Mouse (Mus musculus) heart, embryonic 15.5 days (tissue): Measurements from ENCODE around the gene Poc1a. TPM values are rescaled to one million over a fixed set of nuclear protein-coding genes. Genes with fewer than 3 reads are reported as not detected.

ENCODE experiments used
- ATAC-seq: fragments of 200-750 bp; cut with Nextera tagmentation; replicated peaks from 2 replicates; pipeline ENCODE4 v1.8.0; 2017; ENCODE audit warnings: low read depth, moderate TSS enrichment; ENCODE audit not compliant: insufficient number of reproducible peaks, insufficient read depth, low FRiP score
- H3K27ac ChIP-seq: fragments of 300-500 bp; sonication (generic); 2 replicates; pipeline ENCODE4 v1.5.1; 2015; ENCODE audit warnings: mild to moderate bottlenecking, inconsistent platforms
- H3K27me3 ChIP-seq: fragments of 300-500 bp; sonication (generic); 2 replicates; pipeline ENCODE4 v1.6.1; 2015; ENCODE audit warnings: inconsistent platforms
- H3K36me3 ChIP-seq: fragments of 300-500 bp; sonication (generic); 2 replicates; pipeline ENCODE4 v1.6.1; 2015; ENCODE audit warnings: mild to moderate bottlenecking, inconsistent platforms
- H3K4me1 ChIP-seq: fragments of 300-500 bp; sonication (generic); replicated peaks from 2 replicates; pipeline ENCODE4 v1.6.1; 2015; ENCODE audit warnings: inconsistent platforms
- H3K4me2 ChIP-seq: fragments of 300-500 bp; sonication (generic); 2 replicates; pipeline ENCODE4 v1.6.1; 2015; ENCODE audit warnings: inconsistent platforms, mild to moderate bottlenecking, moderate library complexity
- H3K4me3 ChIP-seq: fragments of 300-500 bp; sonication (generic); 2 replicates; pipeline ENCODE4 v1.5.1; 2015; ENCODE audit warnings: mild to moderate bottlenecking, inconsistent platforms
- H3K9ac ChIP-seq: fragments of 300-500 bp; sonication (generic); 2 replicates; pipeline ENCODE4 v1.6.1; 2015; ENCODE audit warnings: mild to moderate bottlenecking, inconsistent platforms
- H3K9me3 ChIP-seq: fragments of 300-500 bp; sonication (generic); replicated peaks from 2 replicates; pipeline ENCODE4 v1.6.1; 2016; ENCODE audit warnings: inconsistent platforms
- WGBS: fragments of 180-500 bp; shearing (Covaris S2); methylation state at CpG from one replicate; pipeline ENCODE4 v1.1.7; 2015; ENCODE audit warnings: mixed read lengths; 5-methylcytosine and 5-hydroxymethylcytosine counted together
- polyA plus RNA-seq: library from polyadenylated mRNA; unstranded; fragments of >200 nt; fragmentation: Nextera tagmentation; extraction: Ambion mirVana; gene quantifications from 2 replicates; pipeline ENCODE4 v1.2.1, GENCODE M21; 2015

Gene Poc1a
- polyA plus RNA-seq, 1 experiment from 2014 or later: 23.7 TPM

- Histone ChIP-seq H3K9ac (peak overlapping the region; percentile 84), H3K27me3 (no peaks in the 10 kb centered on the region), H3K4me2 (peak overlapping the region; percentile 93), H3K9me3 (no peaks in the 10 kb centered on the region), H3K4me1 (peaks cover 49% of the 10 kb centered on the region), H3K27ac (peak overlapping the region; percentile 93), H3K36me3 (peaks cover 17% of the 10 kb centered on the region), H3K4me3 (peak overlapping the region; percentile 72)
- under 1% methylated on average over 72 of the region's 72 CpGs for WGBS
- ATAC-seq: no peak; the same call in 1 of the 2 replicates
Observed at GRCm38 (mm10) chr9:106368831-106369501, 88.1 kb downstream of the Poc1a start.

- WGBS: 7% methylated on average over 11 of the region's 11 CpGs
- Histone ChIP-seq H3K36me3 (peaks cover 22% of the 10 kb centered on the region), H3K9me3 (no peaks in the 10 kb centered on the region), H3K27ac (peak overlapping the region; percentile 93), H3K4me3 (peak overlapping the region; percentile 72), H3K4me1 (peaks cover 50% of the 10 kb centered on the region), H3K9ac (peak overlapping the region; percentile 84), H3K4me2 (peak overlapping the region; percentile 93), H3K27me3 (no peaks in the 10 kb centered on the region)
- no peak for ATAC-seq
Observed at GRCm38 (mm10) chr9:106369801-106370485, 89.1 kb downstream of the Poc1a start.

- Histone ChIP-seq H3K36me3 (peaks cover 22% of the 10 kb centered on the region), H3K27ac (peak overlapping the region; percentile 76), H3K27me3 (no peaks in the 10 kb centered on the region), H3K4me1 (peaks cover 50% of the 10 kb centered on the region), H3K9ac (no peak overlapping the region), H3K9me3 (no peaks in the 10 kb centered on the region), H3K4me3 (peak overlapping the region; percentile 72), H3K4me2 (peak overlapping the region; percentile 93)
- no peak for ATAC-seq
- WGBS: 80% methylated on average over 30 of the region's 30 CpGs
Observed at GRCm38 (mm10) chr9:106370620-106371383, 89.9 kb downstream of the Poc1a start.

- Histone ChIP-seq H3K27me3 (no peaks in the 10 kb centered on the region), H3K27ac (peak overlapping the region; percentile 76), H3K4me1 (peaks cover 50% of the 10 kb centered on the region), H3K9ac (no peak overlapping the region), H3K4me2 (peak overlapping the region; percentile 93), H3K4me3 (peak overlapping the region; percentile 72), H3K36me3 (peaks cover 22% of the 10 kb centered on the region), H3K9me3 (no peaks in the 10 kb centered on the region)
- 52% methylated on average over 6 of the region's 6 CpGs for WGBS
- ATAC-seq: no peak
Observed at GRCm38 (mm10) chr9:106371384-106371671, 90.5 kb downstream of the Poc1a start.

- H3K4me3 ChIP-seq: peak overlapping the region; percentile 72
- H3K27me3 ChIP-seq: no peaks in the 10 kb centered on the region
- WGBS: 12% methylated on average over 6 of the region's 6 CpGs
- no peak for ATAC-seq
- H3K4me2 ChIP-seq: peak overlapping the region; percentile 93
- H3K27ac ChIP-seq: peak overlapping the region; percentile 76
- no peak overlapping the region for H3K9ac ChIP-seq
- peaks cover 22% of the 10 kb centered on the region for H3K36me3 ChIP-seq
- H3K4me1 ChIP-seq: peaks cover 47% of the 10 kb centered on the region
- H3K9me3 ChIP-seq: no peaks in the 10 kb centered on the region
Observed at GRCm38 (mm10) chr9:106371776-106372175, 90.9 kb downstream of the Poc1a start.

GRCm38 (mm10) chr9:106372431-106373412, 91.9 kb downstream of the Poc1a start:
- Histone ChIP-seq H3K4me1 (peaks cover 41% of the 10 kb centered on the region), H3K4me2 (peak overlapping the region; percentile 93), H3K9me3 (no peaks in the 10 kb centered on the region), H3K27ac (peak overlapping the region; percentile 56), H3K9ac (no peak overlapping the region; the same call in 1 of the 2 replicates), H3K4me3 (peak overlapping the region; percentile 16; the same call in 1 of the 2 replicates), H3K36me3 (peaks cover 30% of the 10 kb centered on the region), H3K27me3 (no peaks in the 10 kb centered on the region)
- no peak for ATAC-seq
- 84% methylated on average over 11 of the region's 11 CpGs for WGBS

GRCm38 (mm10) chr9:106373973-106374372, 93.1 kb downstream of the Poc1a start:
- peaks cover 30% of the 10 kb centered on the region for H3K36me3 ChIP-seq
- ATAC-seq: no peak
- WGBS: 67% methylated on average over 7 of the region's 7 CpGs
- H3K27ac ChIP-seq: no peak overlapping the region
- peaks cover 41% of the 10 kb centered on the region for H3K4me1 ChIP-seq
- no peaks in the 10 kb centered on the region for H3K27me3 ChIP-seq
- H3K9me3 ChIP-seq: no peaks in the 10 kb centered on the region
- H3K4me2 ChIP-seq: no peak overlapping the region
- no peak overlapping the region for H3K4me3 ChIP-seq
- H3K9ac ChIP-seq: no peak overlapping the region

- H3K27ac ChIP-seq: no peak overlapping the region; the same call in 1 of the 2 replicates
- 81% methylated on average over 8 of the region's 8 CpGs for WGBS
- H3K36me3 ChIP-seq: peaks cover 30% of the 10 kb centered on the region
- peaks cover 19% of the 10 kb centered on the region for H3K4me1 ChIP-seq
- no peak overlapping the region for H3K4me2 ChIP-seq
- no peak overlapping the region for H3K9ac ChIP-seq
- no peaks in the 10 kb centered on the region for H3K27me3 ChIP-seq
- no peaks in the 10 kb centered on the region for H3K9me3 ChIP-seq
- H3K4me3 ChIP-seq: no peak overlapping the region
- no peak for ATAC-seq
Observed at GRCm38 (mm10) chr9:106377247-106377646, 96.4 kb downstream of the Poc1a start.

GRCm38 (mm10) chr9:106378045-106378444, 97.2 kb downstream of the Poc1a start:
- Histone ChIP-seq H3K27ac (no peak overlapping the region), H3K4me2 (no peak overlapping the region), H3K9me3 (no peaks in the 10 kb centered on the region), H3K4me1 (peaks cover 12% of the 10 kb centered on the region), H3K4me3 (no peak overlapping the region), H3K27me3 (no peaks in the 10 kb centered on the region), H3K36me3 (peaks cover 22% of the 10 kb centered on the region), H3K9ac (no peak overlapping the region)
- no peak for ATAC-seq
- 58% methylated on average over 3 of the region's 3 CpGs for WGBS

- no peak for ATAC-seq
Observed at GRCm38 (mm10) chr9:106378753-106379152, 97.9 kb downstream of the Poc1a start.

More at GRCm38 (mm10) chr9:106378753-106379152, 97.9 kb downstream of the Poc1a start:
- Histone ChIP-seq H3K4me3 (no peak overlapping the region), H3K4me2 (no peak overlapping the region), H3K27me3 (no peaks in the 10 kb centered on the region), H3K4me1 (peaks cover 10% of the 10 kb centered on the region), H3K9me3 (no peaks in the 10 kb centered on the region), H3K9ac (no peak overlapping the region), H3K36me3 (peaks cover 15% of the 10 kb centered on the region), H3K27ac (no peak overlapping the region)
- 56% methylated on average over 9 of the region's 9 CpGs for WGBS
